Mouse (Mus musculus): ENCODE data around the gene Apbb2. TPM values are rescaled to one million over a fixed set of nuclear protein-coding genes. Genes with fewer than 3 reads are reported as not detected.
A peak's percentile ranks its signal among the peaks of the same experiment; 100 is the strongest.
"Not testable (repeated sequence)": the region's sequence is repeated elsewhere in the genome, so short reads cannot be mapped to it uniquely, and the experiment has no call there.

Apbb2 gene
- polyA plus RNA-seq, 1 experiment from 2014 or later: 34.0 TPM

DNA sequence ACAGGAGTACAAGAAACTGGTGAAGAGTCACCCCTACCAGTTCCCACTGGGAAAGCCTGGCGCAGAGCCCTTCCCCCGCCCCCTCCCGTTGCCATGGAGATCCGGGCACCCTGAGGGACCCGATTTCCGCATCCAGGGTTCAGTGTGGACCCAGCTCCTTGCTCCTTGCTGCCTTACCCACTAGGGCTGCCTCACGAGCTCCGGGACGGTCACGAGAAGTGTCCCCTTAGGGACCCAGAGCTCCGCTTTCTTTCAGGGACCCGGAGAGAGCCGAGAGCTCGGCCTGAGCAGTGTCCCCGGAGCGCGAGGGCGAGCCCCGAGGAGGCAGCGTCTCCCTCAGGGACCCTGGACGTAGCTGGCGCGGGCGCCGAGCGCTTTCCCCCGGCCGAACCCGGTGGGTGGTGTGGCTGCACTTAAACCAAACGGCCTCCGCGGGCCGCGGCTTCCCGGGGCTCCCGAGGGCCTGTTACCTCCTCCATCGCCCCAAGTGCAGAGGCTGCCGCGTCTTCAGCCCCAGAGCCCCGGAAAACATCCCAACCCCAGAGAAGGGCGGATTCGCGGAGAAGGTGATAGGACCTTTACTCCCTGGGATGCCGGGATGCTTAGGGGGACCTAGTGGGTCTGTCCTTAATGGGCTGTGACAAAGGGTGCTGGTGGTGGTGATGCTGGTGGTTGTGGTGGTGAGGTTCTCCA is 358.7 kb downstream of the Apbb2 start, which contains the start of gene Nsun7:
Gene Nsun7, plus strand, starts transcription at position 142 of the 693 bp plus-strand sequence.
- Histone ChIP-seq H3K4me3 (ENCODE audit: low read depth, low read length) (peak within 1 kb of the TSS; percentile 49), H3K36me3 (ENCODE audit: control insufficient read depth, insufficient read depth, low read length) (no peaks in the 10 kb centered on the region), H3K27ac (ENCODE audit: low read depth, low read length) (no peak within 1 kb of the TSS), H3K27me3 (ENCODE audit: control insufficient read depth, insufficient read depth, low read length) (no peaks in the 10 kb centered on the region; the same call in 1 of the 2 replicates), H3K9ac (ENCODE audit: low read length) (peak within 1 kb of the TSS; percentile 68), H3K4me1 (ENCODE audit: control insufficient read depth, insufficient read depth, low read length) (no peaks in the 10 kb centered on the region; the same call in 1 of the 2 replicates), H3K4me2 (peak within 1 kb of the TSS; percentile 89), H3K9me3 (ENCODE audit: control insufficient read depth, low read length) (no peaks in the 10 kb centered on the region)
- ATAC-seq (ENCODE audit: low FRiP score) (peak; percentile 92), DNase-seq (ENCODE audit: low spot score, missing footprints) (peak; percentile 99)
- WGBS: 1% methylated on average over 44 of the region's 44 CpGs

GRCm38 (mm10) chr5:66259431-66259755 is 359.2 kb downstream of the Apbb2 start:
- Histone ChIP-seq H3K4me2 (peak overlapping the region; percentile 89), H3K4me3 (ENCODE audit: low read depth, low read length) (peak overlapping the region; percentile 49), H3K9ac (ENCODE audit: low read length) (peak overlapping the region; percentile 68)
- DNase-seq (ENCODE audit: low spot score, missing footprints); H3K27ac ChIP-seq (ENCODE audit: low read depth, low read length); H3K36me3 ChIP-seq (ENCODE audit: control insufficient read depth, insufficient read depth, low read length); H3K27me3 ChIP-seq (ENCODE audit: control insufficient read depth, insufficient read depth, low read length); ATAC-seq (ENCODE audit: low FRiP score); H3K4me1 ChIP-seq (ENCODE audit: control insufficient read depth, insufficient read depth, low read length); H3K9me3 ChIP-seq (ENCODE audit: control insufficient read depth, low read length): not testable (repeated sequence)
- WGBS: 5% methylated on average over 5 of the region's 5 CpGs

- DNase-seq (ENCODE audit: low spot score, missing footprints): no peak
- no peak overlapping the region for H3K4me2 ChIP-seq
- ATAC-seq (ENCODE audit: low FRiP score): no peak
- H3K27ac ChIP-seq (ENCODE audit: low read depth, low read length): no peak overlapping the region
- no peaks in the 10 kb centered on the region; the same call in 1 of the 2 replicates for H3K4me1 ChIP-seq (ENCODE audit: control insufficient read depth, insufficient read depth, low read length)
- H3K9ac ChIP-seq (ENCODE audit: low read length): no peak overlapping the region
- no peaks in the 10 kb centered on the region for H3K36me3 ChIP-seq (ENCODE audit: control insufficient read depth, insufficient read depth, low read length)
- H3K4me3 ChIP-seq (ENCODE audit: low read depth, low read length): no peak overlapping the region
- WGBS: 71% methylated on average over 2 of the region's 2 CpGs
- H3K9me3 ChIP-seq (ENCODE audit: control insufficient read depth, low read length): no peaks in the 10 kb centered on the region
- H3K27me3 ChIP-seq (ENCODE audit: control insufficient read depth, insufficient read depth, low read length): no peaks in the 10 kb centered on the region; the same call in 1 of the 2 replicates
Measured at GRCm38 (mm10) chr5:66259000-66259399, 359.6 kb downstream of the Apbb2 start.

DNA sequence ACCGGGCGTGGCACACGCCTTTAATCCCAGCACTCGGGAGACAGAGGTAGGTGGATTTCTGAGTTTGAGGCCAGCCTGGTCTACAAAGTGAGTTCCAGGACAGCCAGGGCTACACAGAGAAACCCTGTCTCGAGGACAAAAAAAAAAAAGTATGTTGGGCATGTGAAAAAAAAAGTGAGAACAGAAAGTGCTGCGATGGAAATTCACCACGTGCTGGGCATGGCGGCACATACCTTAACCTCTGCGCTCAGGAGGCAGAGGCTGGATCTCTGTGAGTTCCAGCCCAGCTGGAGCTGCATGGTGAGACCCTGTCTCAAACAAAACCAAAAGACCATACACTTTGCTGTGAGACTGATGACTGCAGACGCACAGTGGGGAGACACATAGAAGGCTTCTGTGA is 363.5 kb downstream of the Apbb2 start:
- no peaks in the 10 kb centered on the region for H3K9me3 ChIP-seq (ENCODE audit: control insufficient read depth, low read length)
- no peaks in the 10 kb centered on the region for H3K27me3 ChIP-seq (ENCODE audit: control insufficient read depth, insufficient read depth, low read length)
- no peaks in the 10 kb centered on the region; the same call in 1 of the 2 replicates for H3K4me1 ChIP-seq (ENCODE audit: control insufficient read depth, insufficient read depth, low read length)
- H3K4me2 ChIP-seq: no peak overlapping the region
- no peak overlapping the region for H3K27ac ChIP-seq (ENCODE audit: low read depth, low read length)
- 87% methylated on average over 10 of the region's 10 CpGs for WGBS
- no peak for ATAC-seq (ENCODE audit: low FRiP score)
- H3K9ac ChIP-seq (ENCODE audit: low read length): no peak overlapping the region
- no peak for DNase-seq (ENCODE audit: low spot score, missing footprints)
- H3K4me3 ChIP-seq (ENCODE audit: low read depth, low read length): no peak overlapping the region
- H3K36me3 ChIP-seq (ENCODE audit: control insufficient read depth, insufficient read depth, low read length): no peaks in the 10 kb centered on the region

GRCm38 (mm10) chr5:66253219-66253618 is 365.4 kb downstream of the Apbb2 start:
- H3K4me3 ChIP-seq (ENCODE audit: low read depth, low read length): no peak overlapping the region
- no peaks in the 10 kb centered on the region for H3K36me3 ChIP-seq (ENCODE audit: control insufficient read depth, insufficient read depth, low read length)
- no peaks in the 10 kb centered on the region for H3K27me3 ChIP-seq (ENCODE audit: control insufficient read depth, insufficient read depth, low read length)
- H3K9ac ChIP-seq (ENCODE audit: low read length): no peak overlapping the region
- ATAC-seq (ENCODE audit: low FRiP score): no peak
- no peaks in the 10 kb centered on the region for H3K9me3 ChIP-seq (ENCODE audit: control insufficient read depth, low read length)
- no peak for DNase-seq (ENCODE audit: low spot score, missing footprints)
- no peak overlapping the region for H3K4me2 ChIP-seq
- WGBS: 79% methylated on average over 5 of the region's 5 CpGs
- no peak overlapping the region for H3K27ac ChIP-seq (ENCODE audit: low read depth, low read length)
- no peaks in the 10 kb centered on the region for H3K4me1 ChIP-seq (ENCODE audit: control insufficient read depth, insufficient read depth, low read length)

Other genes with a start within 250 kb of the Apbb2 start
- gene Uchl1, start 57.3 kb upstream of the Apbb2 start, polyA plus RNA-seq (2014; fragmentation: Nextera tagmentation; extraction: Ambion mirVana): 473 and 474 TPM in 2 replicates
- gene Limch1, start 127.0 kb upstream of the Apbb2 start, polyA plus RNA-seq (2014; fragmentation: Nextera tagmentation; extraction: Ambion mirVana): 50.0 and 50.5 TPM in 2 replicates

All from midbrain, embryonic 11.5 days (tissue).